Mouse (Mus musculus): ENCODE results near the gene Sh3glb2. TPM values are rescaled to one million over a fixed set of nuclear protein-coding genes. Genes with fewer than 3 reads are reported as not detected.

Gene Sh3glb2
- polyA plus RNA-seq, 1 experiment = 30.8 TPM

- H3K36me3 ChIP-seq (ENCODE audit: control insufficient read depth, insufficient read depth, low read length, poor library complexity, severe bottlenecking) = peaks cover 70% of the 10 kb centered on the region
- no peaks in the 10 kb centered on the region for H3K27me3 ChIP-seq (ENCODE audit: control insufficient read depth, insufficient read depth, low read length, poor library complexity, severe bottlenecking)
- TF ChIP-seq CTCF (IDR thresholded peaks at IDR 0.05; ENCODE audit: low read depth, low read length) (no peak), EP300 (IDR thresholded peaks at IDR 0.05; ENCODE audit: insufficient read depth, low read depth, low read length) (no peak), POLR2A (IDR thresholded peaks at IDR 0.05; ENCODE audit: insufficient read depth, low read length) (no peak)
- no peak overlapping the region for H3K4me3 ChIP-seq (ENCODE audit: low read depth, low read length)
- no peaks in the 10 kb centered on the region for H3K4me1 ChIP-seq (ENCODE audit: control insufficient read depth, insufficient read depth, low read length)
- no peak overlapping the region for H3K27ac ChIP-seq (ENCODE audit: insufficient read depth, low read length)
- H3K9ac ChIP-seq (ENCODE audit: low read depth, poor library complexity, severe bottlenecking) = no peak overlapping the region
- no peaks in the 10 kb centered on the region for H3K9me3 ChIP-seq (replicated peaks; ENCODE audit: control insufficient read depth, insufficient read depth, low read length, poor library complexity, severe bottlenecking)
These were observed 31.9 kb downstream of the Sh3glb2 start for GRCm38 (mm10) chr2:30327276-30327675.

DNA sequence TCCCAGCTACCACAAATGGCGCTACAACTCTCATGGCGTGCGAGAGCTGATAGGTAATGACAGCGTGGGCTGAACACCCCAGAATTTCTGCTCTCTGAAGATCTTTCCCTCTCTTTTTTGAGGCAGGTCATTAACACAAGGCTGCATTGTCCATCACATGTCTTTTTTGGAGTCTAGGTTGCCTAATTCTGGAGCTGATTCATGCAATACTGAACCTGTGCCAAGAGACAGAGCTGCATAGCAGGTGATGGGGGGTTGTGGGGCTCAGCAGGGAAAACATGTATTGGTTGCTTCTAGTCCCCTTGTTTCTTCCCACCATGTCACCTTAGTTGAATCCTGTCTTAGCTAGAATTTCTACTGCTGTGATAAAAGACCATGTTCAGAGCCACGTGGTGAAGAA lies 33.8 kb downstream of the Sh3glb2 start:
- no peak overlapping the region for H3K4me3 ChIP-seq (ENCODE audit: low read depth, low read length)
- H3K36me3 ChIP-seq (ENCODE audit: control insufficient read depth, insufficient read depth, low read length, poor library complexity, severe bottlenecking) = peaks cover 79% of the 10 kb centered on the region
- H3K9me3 ChIP-seq (replicated peaks; ENCODE audit: control insufficient read depth, insufficient read depth, low read length, poor library complexity, severe bottlenecking) = no peaks in the 10 kb centered on the region
- no peaks in the 10 kb centered on the region for H3K27me3 ChIP-seq (ENCODE audit: control insufficient read depth, insufficient read depth, low read length, poor library complexity, severe bottlenecking)
- no peak overlapping the region for H3K27ac ChIP-seq (ENCODE audit: insufficient read depth, low read length)
- no peak for TF ChIP-seq POLR2A (IDR thresholded peaks at IDR 0.05; ENCODE audit: insufficient read depth, low read length)
- no peak for TF ChIP-seq CTCF (IDR thresholded peaks at IDR 0.05; ENCODE audit: low read depth, low read length)
- TF ChIP-seq EP300 (IDR thresholded peaks at IDR 0.05; ENCODE audit: insufficient read depth, low read depth, low read length) = no peak
- H3K4me1 ChIP-seq (ENCODE audit: control insufficient read depth, insufficient read depth, low read length) = no peaks in the 10 kb centered on the region
- no peak overlapping the region for H3K9ac ChIP-seq (ENCODE audit: low read depth, poor library complexity, severe bottlenecking)

GRCm38 (mm10) chr2:30323111-30323510 lies 36.0 kb downstream of the Sh3glb2 start:
- Histone ChIP-seq H3K9ac (ENCODE audit: low read depth, poor library complexity, severe bottlenecking) (no peak overlapping the region), H3K4me1 (ENCODE audit: control insufficient read depth, insufficient read depth, low read length) (no peaks in the 10 kb centered on the region), H3K27ac (ENCODE audit: insufficient read depth, low read length) (no peak overlapping the region), H3K4me3 (ENCODE audit: low read depth, low read length) (no peak overlapping the region), H3K9me3 (replicated peaks; ENCODE audit: control insufficient read depth, insufficient read depth, low read length, poor library complexity, severe bottlenecking) (no peaks in the 10 kb centered on the region), H3K27me3 (ENCODE audit: control insufficient read depth, insufficient read depth, low read length, poor library complexity, severe bottlenecking) (no peaks in the 10 kb centered on the region), H3K36me3 (ENCODE audit: control insufficient read depth, insufficient read depth, low read length, poor library complexity, severe bottlenecking) (peaks cover 78% of the 10 kb centered on the region)
- TF ChIP-seq EP300 (IDR thresholded peaks at IDR 0.05; ENCODE audit: insufficient read depth, low read depth, low read length) (no peak), POLR2A (IDR thresholded peaks at IDR 0.05; ENCODE audit: insufficient read depth, low read length) (no peak), CTCF (IDR thresholded peaks at IDR 0.05; ENCODE audit: low read depth, low read length) (no peak)

DNA sequence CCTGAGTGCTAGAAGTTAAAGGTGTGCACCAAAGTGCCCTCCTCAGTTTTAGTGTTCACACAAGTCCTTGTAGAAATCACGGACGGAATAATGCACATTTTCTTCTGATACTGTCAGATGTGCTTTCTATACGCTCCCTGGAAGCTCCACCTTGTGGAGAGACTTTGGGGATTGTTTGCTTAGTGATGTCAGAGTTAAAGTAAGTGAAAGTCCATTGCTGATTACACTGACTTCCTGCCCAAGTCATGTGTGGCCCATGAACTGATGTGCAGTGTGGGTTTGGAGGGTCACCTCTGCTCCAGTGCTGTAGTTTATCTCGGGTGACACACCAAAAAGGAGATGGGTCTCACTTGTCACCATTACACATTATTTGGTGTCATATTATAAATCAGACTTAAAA lies 39.9 kb downstream of the Sh3glb2 start:
- Histone ChIP-seq H3K27ac (ENCODE audit: insufficient read depth, low read length) (no peak overlapping the region), H3K9me3 (replicated peaks; ENCODE audit: control insufficient read depth, insufficient read depth, low read length, poor library complexity, severe bottlenecking) (no peaks in the 10 kb centered on the region), H3K36me3 (ENCODE audit: control insufficient read depth, insufficient read depth, low read length, poor library complexity, severe bottlenecking) (peaks cover 77% of the 10 kb centered on the region), H3K27me3 (ENCODE audit: control insufficient read depth, insufficient read depth, low read length, poor library complexity, severe bottlenecking) (no peaks in the 10 kb centered on the region), H3K4me1 (ENCODE audit: control insufficient read depth, insufficient read depth, low read length) (no peaks in the 10 kb centered on the region), H3K9ac (ENCODE audit: low read depth, poor library complexity, severe bottlenecking) (no peak overlapping the region), H3K4me3 (ENCODE audit: low read depth, low read length) (no peak overlapping the region)
- TF ChIP-seq CTCF (IDR thresholded peaks at IDR 0.05; ENCODE audit: low read depth, low read length) = no peak
- TF ChIP-seq POLR2A (IDR thresholded peaks at IDR 0.05; ENCODE audit: insufficient read depth, low read length) = no peak
- no peak for TF ChIP-seq EP300 (IDR thresholded peaks at IDR 0.05; ENCODE audit: insufficient read depth, low read depth, low read length)

GRCm38 (mm10) chr2:30316955-30317354 lies 42.2 kb downstream of the Sh3glb2 start:
- Histone ChIP-seq H3K9me3 (replicated peaks; ENCODE audit: control insufficient read depth, insufficient read depth, low read length, poor library complexity, severe bottlenecking) (no peaks in the 10 kb centered on the region), H3K36me3 (ENCODE audit: control insufficient read depth, insufficient read depth, low read length, poor library complexity, severe bottlenecking) (peaks cover 78% of the 10 kb centered on the region)

DNA sequence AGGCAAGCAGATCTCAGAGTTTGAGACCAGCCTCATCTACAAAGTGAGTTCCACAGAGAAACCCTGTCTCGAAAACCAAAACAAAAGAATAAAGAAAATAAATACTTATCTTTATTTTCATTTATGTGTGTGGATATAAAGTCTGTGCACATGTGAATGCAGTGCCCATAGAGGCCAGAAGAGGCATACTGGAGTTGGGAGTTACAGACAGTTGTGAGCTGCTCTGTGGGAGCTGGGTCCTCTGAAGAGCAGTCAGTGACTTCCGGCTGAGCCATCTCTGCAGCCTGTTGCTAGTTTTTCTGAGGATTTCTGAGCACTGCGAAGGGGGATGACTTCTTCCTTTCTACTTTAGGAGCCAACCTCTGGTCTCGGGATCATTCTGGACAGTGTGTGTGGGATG lies 43.0 kb downstream of the Sh3glb2 start:
- peaks cover 80% of the 10 kb centered on the region for H3K36me3 ChIP-seq (ENCODE audit: control insufficient read depth, insufficient read depth, low read length, poor library complexity, severe bottlenecking)
- H3K27ac ChIP-seq (ENCODE audit: insufficient read depth, low read length) = no peak overlapping the region
- TF ChIP-seq CTCF (IDR thresholded peaks at IDR 0.05; ENCODE audit: low read depth, low read length) (peak; percentile 8), POLR2A (IDR thresholded peaks at IDR 0.05; ENCODE audit: insufficient read depth, low read length) (no peak)
- no peaks in the 10 kb centered on the region for H3K27me3 ChIP-seq (ENCODE audit: control insufficient read depth, insufficient read depth, low read length, poor library complexity, severe bottlenecking)
- H3K4me3 ChIP-seq (ENCODE audit: low read depth, low read length) = no peak overlapping the region
- no peak overlapping the region for H3K9ac ChIP-seq (ENCODE audit: low read depth, poor library complexity, severe bottlenecking)
- no peaks in the 10 kb centered on the region for H3K4me1 ChIP-seq (ENCODE audit: control insufficient read depth, insufficient read depth, low read length)
- no peaks in the 10 kb centered on the region for H3K9me3 ChIP-seq (replicated peaks; ENCODE audit: control insufficient read depth, insufficient read depth, low read length, poor library complexity, severe bottlenecking)

More at GRCm38 (mm10) chr2:30316955-30317354, 42.2 kb downstream of the Sh3glb2 start:
- TF ChIP-seq EP300 (IDR thresholded peaks at IDR 0.05; ENCODE audit: insufficient read depth, low read depth, low read length) (no peak), POLR2A (IDR thresholded peaks at IDR 0.05; ENCODE audit: insufficient read depth, low read length) (no peak), CTCF (IDR thresholded peaks at IDR 0.05; ENCODE audit: low read depth, low read length) (no peak)
- Histone ChIP-seq H3K27ac (ENCODE audit: insufficient read depth, low read length) (no peak overlapping the region), H3K4me1 (ENCODE audit: control insufficient read depth, insufficient read depth, low read length) (no peaks in the 10 kb centered on the region), H3K9ac (ENCODE audit: low read depth, poor library complexity, severe bottlenecking) (no peak overlapping the region), H3K4me3 (ENCODE audit: low read depth, low read length) (no peak overlapping the region), H3K27me3 (ENCODE audit: control insufficient read depth, insufficient read depth, low read length, poor library complexity, severe bottlenecking) (no peaks in the 10 kb centered on the region)
